7 mouse cellular contexts compared by ENCODE assay signal in the genomic region with DNA sequence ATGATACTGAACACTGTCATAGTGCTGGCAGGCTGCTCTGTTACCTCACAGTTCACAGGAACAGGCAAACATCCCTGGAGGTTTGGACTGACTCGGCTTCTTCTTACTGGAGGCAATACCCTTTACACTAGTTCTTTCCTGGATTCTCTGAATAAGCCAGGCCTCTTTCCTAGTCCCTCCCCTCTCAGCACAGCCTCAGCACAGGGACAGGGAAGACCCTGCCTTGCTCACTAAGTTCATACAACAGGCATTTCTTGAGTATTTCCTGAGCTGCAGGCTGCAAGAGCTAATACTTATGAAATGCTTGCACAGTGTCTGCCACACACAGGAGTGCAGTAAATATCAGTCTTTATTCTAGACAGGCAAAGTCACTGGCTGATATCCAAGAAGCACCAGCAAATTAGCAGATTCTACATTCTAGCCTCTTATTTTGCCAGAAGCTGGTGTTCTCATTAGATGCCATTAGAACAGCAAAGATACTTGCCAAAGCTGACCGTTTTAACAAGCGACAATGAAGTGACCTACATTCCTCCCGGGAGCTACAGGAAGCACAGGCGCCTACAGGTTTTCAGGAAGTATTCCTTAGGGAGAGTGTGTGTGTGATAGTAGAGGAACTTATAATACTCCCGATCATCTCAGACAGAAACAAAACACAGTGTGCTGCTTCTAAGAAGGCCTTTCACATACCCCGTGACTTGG.
DNase-seq lines count a peak whose midpoint lies in the region; ATAC-seq and TF ChIP-seq lines count a peak whose summit lies in the region.

No protein-coding gene starts in this region.

- 0 out of 2 replicates have a peak overlapping the region, but pooled peaks have one; percentile 3 for H3K27ac ChIP-seq in intestine, embryonic 14.5 days (ENCODE audit: low read depth)
- H3K27ac ChIP-seq in intestine, postnatal 0 days (ENCODE audit: low read depth, low read length), result no peak overlapping the region
- H3K27ac ChIP-seq in brown adipose tissue, adult 24 weeks (replicated peaks; ENCODE audit: low read depth, low read length), result peak overlapping the region; percentile 66

- H3K36me3 ChIP-seq in intestine, embryonic 14.5 days (ENCODE audit: control insufficient read depth, insufficient read depth, low read length), result no peaks in the 10 kb centered on the region
- no peaks in the 10 kb centered on the region for H3K36me3 ChIP-seq in intestine, postnatal 0 days (ENCODE audit: control insufficient read depth, insufficient read depth)

- no peak for DNase-seq in intestine, embryonic 14.5 days (ENCODE audit: low spot score)
- DNase-seq in Muller cell, postnatal 12 days (ENCODE audit: inconsistent ontology term), result peak; percentile 85
- DNase-seq in layer of hippocampus, adult 9-11 months, result peak; percentile 35
- DNase-seq in spleen, postnatal 36 days (ENCODE audit: low spot score in 2 of 2), result no peak
- DNase-seq in thymus, postnatal 14 days, result no peak

- no peak overlapping the region for H3K4me2 ChIP-seq in intestine, embryonic 14.5 days (ENCODE audit: low read length)
- H3K4me2 ChIP-seq in intestine, postnatal 0 days (replicated peaks; ENCODE audit: low read depth), result no peak overlapping the region

- no peaks in the 10 kb centered on the region for H3K9me3 ChIP-seq in intestine, embryonic 14.5 days (ENCODE audit: control insufficient read depth, low read length)
- H3K9me3 ChIP-seq in intestine, postnatal 0 days (ENCODE audit: control insufficient read depth), result no peaks in the 10 kb centered on the region

- no peak for TF ChIP-seq CTCF in intestine, postnatal 0 days (IDR thresholded peaks at IDR 0.05; ENCODE audit: low read depth)

- no peak overlapping the region for H3K4me3 ChIP-seq in intestine, embryonic 14.5 days (ENCODE audit: low read depth, low read length)
- H3K4me3 ChIP-seq in intestine, postnatal 0 days (ENCODE audit: low read depth, low read length), result no peak overlapping the region
- H3K4me3 ChIP-seq in brown adipose tissue, adult 24 weeks (ENCODE audit: insufficient read depth, low read depth, low read length), result no peak overlapping the region

- 48% methylated on average over 7 of the region's 7 CpGs for WGBS in intestine, embryonic 14.5 days
- WGBS in intestine, postnatal 0 days, result 66% methylated on average over 7 of the region's 7 CpGs

- peaks cover 7% of the 10 kb centered on the region; the same call in 1 of the 2 replicates for H3K4me1 ChIP-seq in intestine, embryonic 14.5 days (replicated peaks; ENCODE audit: control insufficient read depth, insufficient read depth, low read length)
- 0 out of 2 replicates have a peak, but pooled peaks cover 6% of the 10 kb centered on the region for H3K4me1 ChIP-seq in intestine, postnatal 0 days (replicated peaks; ENCODE audit: control insufficient read depth, insufficient read depth, low read length)
- H3K4me1 ChIP-seq in brown adipose tissue, adult 24 weeks (ENCODE audit: control insufficient read depth, insufficient read depth, insufficient read length, low read length), result peaks cover 44% of the 10 kb centered on the region

- no peak overlapping the region for H3K9ac ChIP-seq in intestine, embryonic 14.5 days (ENCODE audit: low read length)
- no peak overlapping the region for H3K9ac ChIP-seq in intestine, postnatal 0 days (ENCODE audit: low read depth, low read length)

- ATAC-seq in intestine, embryonic 14.5 days (replicated peaks; ENCODE audit: low FRiP score, low TSS enrichment, low read depth), result no peak
- ATAC-seq in intestine, postnatal 0 days, result no peak

- H3K27me3 ChIP-seq in intestine, embryonic 14.5 days (replicated peaks; ENCODE audit: control insufficient read depth, insufficient read depth, low read length), result no peaks in the 10 kb centered on the region
- H3K27me3 ChIP-seq in intestine, postnatal 0 days (replicated peaks; ENCODE audit: control insufficient read depth, insufficient read depth, low read length), result no peaks in the 10 kb centered on the region

Comparison
In these comparisons a context has a peak if more than half of its experiments do, and no peak if none do; other contexts are left out.
1. DNase-seq: peak in Muller cell, postnatal 12 days (single experiment) and layer of hippocampus, adult 9-11 months (single experiment); none in intestine, embryonic 14.5 days (single experiment), spleen, postnatal 36 days (0 of 2) and thymus, postnatal 14 days (single experiment).